Mouse (Mus musculus) telencephalon, adult 2 months (tissue): ENCODE data around the gene Entpd7.

Source experiments
- DNase-seq: peaks from one replicate; pipeline ENCODE4 v3.0.0-alpha.2; 2011; ENCODE audit warnings: low read depth, low spot score

Gene Entpd7

DNA sequence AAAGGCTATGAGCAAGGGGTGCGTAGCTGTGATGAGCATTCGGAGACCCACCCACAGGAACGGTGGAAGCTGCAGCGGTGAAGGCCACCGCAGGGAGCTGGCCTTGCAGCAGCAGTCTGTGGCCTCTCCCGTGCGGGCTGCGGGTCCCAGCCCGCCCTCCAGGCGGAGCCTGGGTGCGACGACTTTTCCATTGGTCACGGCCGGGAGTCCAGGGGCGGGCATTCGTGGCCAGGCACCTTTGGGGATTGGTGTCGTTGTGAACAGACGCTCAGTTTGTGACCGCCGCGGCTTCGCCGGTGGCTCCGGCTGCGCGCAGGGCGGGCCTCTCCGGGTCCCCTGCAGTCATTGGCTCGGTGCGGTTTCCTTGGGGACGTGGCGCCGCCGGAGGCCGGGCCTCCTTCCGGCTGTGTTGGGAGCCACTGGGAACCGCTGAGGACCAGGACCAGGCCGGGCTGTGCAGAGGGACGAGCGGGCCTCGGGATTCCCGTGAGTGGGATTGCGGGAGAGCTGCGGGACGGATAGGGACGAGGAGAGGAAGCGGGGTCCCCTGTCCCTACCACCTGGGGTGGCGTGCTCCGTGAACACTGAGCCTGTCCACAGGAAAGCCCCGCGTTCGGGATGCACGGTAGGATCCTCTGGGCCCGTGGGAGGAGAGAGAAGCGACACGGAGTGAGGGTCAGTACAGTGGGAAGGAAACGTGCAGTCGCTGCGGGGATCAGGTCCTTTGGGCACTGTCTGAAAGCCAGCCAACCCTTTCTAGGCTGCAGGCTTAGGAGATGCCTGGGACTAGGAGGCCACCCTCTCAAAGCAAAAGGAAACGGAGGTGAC is at the start of gene Entpd7:
Gene Entpd7, plus strand, starts transcription at position 254 of the 828 bp plus-strand sequence.
- peak; percentile 96 for DNase-seq

GRCm38 (mm10) chr19:43641833-43642232 is 47.6 kb upstream of the Entpd7 start:
- no peak for DNase-seq

DNA sequence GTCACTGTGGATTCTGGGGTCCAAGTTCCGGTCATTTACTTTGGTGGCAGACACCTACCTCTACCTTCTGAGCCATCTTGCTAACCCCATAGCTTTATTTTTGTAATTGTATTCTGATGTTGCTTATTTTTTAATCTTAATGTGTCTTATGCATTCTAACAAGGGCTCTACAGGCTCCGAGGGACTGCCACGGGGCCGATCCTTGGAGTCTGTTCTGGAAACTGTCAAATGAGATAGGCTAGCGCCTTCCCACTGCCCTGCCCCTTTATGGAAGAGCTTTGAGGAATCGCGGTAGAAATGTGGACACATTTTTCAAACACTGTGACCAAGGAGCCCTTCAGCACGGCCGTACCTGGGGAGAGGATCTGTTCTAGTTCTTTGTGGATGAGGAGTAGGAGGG is 46.6 kb upstream of the Entpd7 start:
- DNase-seq, result no peak

GRCm38 (mm10) chr19:43645508-43645907 is 44.0 kb upstream of the Entpd7 start:
- no peak for DNase-seq

- no peak for DNase-seq
These were observed 42.6 kb upstream of the Entpd7 start for GRCm38 (mm10) chr19:43646852-43647251.

DNA sequence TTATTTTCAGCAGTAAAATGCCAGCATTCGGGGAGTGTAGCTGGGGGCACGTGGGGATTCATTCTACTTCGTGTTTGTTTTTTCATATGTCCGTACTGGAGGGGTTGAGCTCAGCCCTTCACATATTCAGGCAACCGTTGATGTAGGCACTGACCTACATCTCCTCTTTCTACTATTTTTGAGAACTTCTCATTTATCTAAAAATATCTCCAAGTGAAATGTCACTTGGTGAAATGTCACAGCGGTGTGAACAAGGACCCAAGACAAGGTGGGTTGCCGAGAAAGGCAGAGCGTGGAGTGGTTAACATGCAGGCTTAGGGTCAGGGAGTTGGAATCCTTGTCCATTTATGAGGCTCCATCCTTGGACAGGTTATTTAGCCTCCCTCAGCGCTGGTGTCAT is 42.2 kb upstream of the Entpd7 start:
- no peak for DNase-seq

DNA sequence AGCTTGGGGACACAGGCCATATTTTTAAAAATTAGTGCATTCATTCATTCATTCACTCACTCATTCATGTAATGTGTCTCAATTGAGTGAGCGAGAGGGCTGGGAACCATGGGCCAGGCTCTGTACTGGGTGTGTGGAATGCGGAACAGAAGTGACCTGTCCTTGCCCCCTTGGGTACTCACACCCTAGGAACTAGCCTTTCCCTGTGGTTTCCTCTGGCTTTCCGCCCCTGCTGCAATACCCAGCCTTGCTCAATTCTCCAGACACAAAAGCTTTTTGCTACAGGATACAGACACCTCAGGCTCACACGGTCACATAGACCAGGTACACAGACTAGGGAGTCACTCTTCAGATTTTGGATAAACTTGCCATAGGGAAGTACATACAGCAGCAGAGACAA is 41.1 kb upstream of the Entpd7 start:
- DNase-seq, result no peak

DNA sequence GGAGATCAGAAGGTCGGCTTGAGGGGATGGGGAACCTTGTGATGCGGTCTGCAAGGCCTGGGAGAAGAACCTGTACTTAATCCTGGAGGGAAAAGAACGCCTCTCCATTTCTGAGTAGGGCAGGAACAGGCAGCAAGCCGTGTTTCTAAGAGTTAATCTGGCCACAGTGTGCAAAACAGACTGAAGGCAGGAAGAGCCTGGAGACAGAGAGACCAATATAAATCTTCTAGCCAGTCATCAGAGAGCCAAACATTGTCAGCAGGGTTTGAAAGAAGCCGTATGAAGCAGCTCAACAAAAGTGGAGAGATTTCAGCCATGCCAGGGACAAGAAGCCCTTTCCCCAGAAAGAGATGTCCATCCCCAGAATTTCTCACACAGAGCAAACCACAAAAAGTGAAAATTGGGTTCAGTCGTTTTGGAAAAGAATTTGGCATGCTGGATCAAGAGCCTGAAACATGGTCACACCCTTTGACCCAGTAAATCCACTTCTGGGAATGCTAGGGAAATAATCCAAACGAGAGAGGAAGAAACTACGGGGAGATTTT is 38.2 kb upstream of the Entpd7 start:
- no peak for DNase-seq

DNA sequence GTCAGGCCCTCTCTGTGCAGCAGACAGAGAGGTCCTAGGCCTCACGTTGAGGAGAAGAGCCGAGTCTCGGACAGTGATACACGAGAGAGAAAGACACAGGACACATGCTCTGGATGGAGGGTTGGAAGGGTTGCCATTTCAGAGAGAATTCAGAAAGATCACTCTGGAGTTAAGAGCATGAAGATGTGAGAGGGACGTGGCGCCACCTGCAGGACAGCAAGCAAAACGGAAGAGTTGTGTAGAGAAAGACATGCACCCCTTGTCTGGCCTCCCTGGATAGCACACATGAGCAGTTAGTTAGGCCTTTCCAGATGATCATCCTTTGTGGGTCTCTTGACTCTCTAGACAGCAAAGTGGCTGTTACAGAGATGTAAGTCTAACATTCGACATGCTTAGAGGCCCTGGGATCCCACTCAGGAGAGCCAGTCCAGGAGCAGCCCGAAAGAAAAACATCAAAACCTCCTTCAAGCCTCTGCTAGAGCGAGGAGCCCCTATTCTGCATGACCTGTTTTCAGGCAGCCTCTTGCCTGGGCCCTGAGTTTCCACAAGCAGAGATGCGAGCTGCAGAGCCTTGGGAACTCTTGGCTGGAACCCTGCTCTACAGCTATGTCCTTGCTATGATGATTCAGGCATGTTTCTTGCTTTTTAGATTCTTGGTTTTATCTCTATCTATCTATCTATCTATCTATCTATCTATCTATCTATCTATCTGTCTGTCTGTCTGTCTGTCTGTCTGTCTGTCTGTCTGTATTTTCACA is 33.6 kb upstream of the Entpd7 start:
- DNase-seq, result peak; percentile 42

- no peak for DNase-seq
These were observed 29.8 kb upstream of the Entpd7 start for GRCm38 (mm10) chr19:43659632-43660031.

GRCm38 (mm10) chr19:43660774-43661173 is 28.7 kb upstream of the Entpd7 start:
- no peak for DNase-seq

GRCm38 (mm10) chr19:43662176-43662967 is 27.1 kb upstream of the Entpd7 start:
- DNase-seq, result no peak

GRCm38 (mm10) chr19:43663471-43663870 is 26.0 kb upstream of the Entpd7 start:
- DNase-seq, result no peak

DNA sequence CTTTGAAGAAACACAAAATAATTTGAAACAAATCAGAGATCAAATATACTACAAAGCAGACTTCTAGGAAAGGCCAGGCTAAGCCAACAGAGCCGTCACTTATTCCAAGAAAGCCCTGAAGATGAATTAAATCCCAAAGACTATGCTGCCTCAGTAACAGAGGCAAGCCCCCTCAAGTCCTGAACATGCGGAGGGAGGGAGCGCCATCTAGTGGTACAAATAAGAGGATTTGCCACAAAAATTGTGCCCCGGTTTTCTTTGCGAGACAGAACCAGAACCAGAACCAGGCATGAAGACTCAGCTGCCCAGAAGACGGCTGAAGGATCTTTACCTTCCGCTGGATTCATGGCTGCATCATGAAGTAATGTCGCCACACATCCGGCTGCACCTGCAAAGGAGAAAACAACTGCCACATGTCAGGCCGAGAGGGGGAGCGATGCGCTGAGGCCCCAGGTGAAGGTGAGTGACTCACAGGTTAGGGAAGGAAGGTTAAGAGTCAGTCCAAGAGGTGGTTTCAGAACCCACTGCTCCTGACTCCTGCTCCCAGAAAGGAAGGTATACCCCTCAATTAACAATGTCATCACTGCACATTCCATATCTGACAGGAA is 23.9 kb upstream of the Entpd7 start:
- DNase-seq, result no peak

DNA sequence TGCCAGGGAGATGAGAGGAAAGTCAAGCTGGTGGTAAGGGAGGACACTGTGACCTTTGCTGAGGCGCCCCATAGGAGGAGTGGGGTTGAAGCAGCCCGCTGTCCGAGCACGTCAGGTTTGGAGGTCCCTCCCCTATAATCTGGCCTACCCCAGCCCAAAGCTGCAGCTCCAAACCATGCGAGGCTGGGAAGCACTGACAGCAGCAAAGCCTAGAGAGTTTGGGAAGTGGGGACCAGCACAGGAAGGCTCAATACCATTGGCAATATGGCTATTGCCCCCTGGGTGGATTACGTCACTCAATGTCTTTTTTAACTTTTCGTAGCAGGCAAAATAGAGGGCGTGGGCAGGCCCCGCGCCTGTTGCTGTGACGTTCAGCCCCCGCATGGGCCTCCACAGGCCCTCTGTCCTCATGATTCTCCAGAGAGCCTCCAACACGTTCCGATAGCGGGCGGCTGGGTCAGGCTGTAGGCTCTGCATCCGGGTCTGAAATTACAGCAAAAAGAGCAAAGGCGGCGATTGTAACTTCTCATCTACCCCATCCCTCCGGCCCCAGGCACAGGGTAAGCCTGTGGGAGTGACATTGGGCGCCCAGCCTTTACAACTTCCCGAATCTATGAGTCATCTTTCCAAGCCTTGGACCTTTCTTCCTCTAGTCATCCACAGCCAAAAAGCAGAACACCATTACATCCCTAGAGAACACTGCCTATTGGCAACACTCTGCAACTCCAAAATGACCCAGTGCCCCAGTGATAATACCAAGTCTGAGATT is 22.6 kb upstream of the Entpd7 start:
- DNase-seq, result no peak

DNA sequence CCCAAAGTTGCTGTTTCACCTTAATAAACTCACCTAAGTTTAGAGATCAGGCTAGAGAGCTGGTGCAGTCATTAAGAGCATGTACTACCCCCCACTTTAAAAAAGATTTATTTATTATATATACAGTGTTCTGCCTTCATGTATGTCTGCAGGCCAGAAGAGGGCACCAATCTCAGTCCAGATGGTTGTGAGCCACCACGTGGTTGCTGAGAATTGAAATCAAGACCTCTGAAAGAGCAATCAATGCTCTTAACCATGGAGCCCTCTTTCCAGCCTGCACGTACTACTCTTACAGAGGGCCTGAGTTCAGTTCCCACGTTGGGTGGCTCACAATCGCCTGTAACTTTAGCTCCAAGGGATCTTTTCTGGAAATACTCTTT is 22.1 kb upstream of the Entpd7 start:
- no peak for DNase-seq

- no peak for DNase-seq
These were observed 20.2 kb upstream of the Entpd7 start for GRCm38 (mm10) chr19:43669136-43669759.

DNA sequence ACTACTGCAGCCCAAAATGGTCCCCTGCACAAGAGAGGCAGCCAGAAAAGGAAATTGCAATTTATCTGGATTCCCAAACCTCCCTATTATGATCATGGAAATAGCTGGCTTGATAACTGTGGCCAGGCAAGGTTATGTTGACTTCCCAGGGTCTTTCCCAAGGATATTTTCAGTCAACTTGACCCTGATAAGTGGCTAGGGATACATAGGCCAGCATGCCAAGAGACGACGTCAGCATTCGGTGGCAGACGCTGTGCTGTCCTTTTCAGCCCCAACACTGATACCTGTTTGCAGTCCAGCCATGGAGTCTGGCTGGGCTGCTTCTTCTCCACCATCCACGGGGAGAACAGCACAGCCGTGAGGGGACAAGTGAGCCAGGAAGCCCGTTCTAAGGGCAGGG is 18.4 kb upstream of the Entpd7 start:
- no peak for DNase-seq

- no peak for DNase-seq
These were observed 15.8 kb upstream of the Entpd7 start for GRCm38 (mm10) chr19:43673513-43674315.
